ENCODE assay signal across 18 mouse cellular contexts in the genomic region with DNA sequence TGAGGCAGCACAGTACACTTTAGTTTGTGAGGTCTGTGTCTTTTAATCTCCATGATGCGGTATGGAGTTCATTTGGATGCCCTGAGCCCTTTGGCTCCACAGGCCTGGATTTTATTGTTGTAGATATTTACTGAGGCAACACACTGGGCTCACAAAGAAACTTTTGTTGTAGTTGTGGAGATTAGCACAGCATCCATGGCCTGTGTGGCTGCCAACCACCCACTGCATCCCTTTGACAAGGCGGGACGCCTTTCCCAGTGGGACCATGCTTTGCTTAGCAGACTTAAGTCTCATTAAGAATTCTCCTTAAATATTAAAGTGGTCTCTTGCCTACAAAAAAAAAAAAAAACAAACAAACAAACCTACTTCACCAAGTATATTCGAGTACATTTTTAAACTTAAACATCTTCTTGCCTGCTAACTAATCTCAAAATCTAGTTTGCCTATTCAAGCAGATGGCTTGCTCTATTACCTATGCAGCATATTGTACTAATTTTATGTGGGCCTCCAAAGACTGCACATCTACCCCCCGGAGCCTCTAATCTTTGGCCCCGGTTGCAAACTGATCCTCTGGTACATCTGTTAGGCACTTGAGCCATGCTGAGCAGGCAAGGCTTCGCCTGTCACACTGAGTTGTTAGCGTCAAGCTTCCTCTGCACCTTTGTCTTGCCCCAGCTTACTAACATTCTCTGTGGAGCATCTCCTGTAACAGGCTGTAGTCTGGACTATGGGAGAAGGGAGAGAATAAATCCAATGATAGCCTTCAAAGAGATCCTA.
DNase-seq lines count a peak whose midpoint lies in the region; ATAC-seq and TF ChIP-seq lines count a peak whose summit lies in the region.
"Had no signal": no experiment of that assay in that cellular context is flagged by ENCODE, and none has a peak within 500 bp of the region (broad histone marks: within the 10 kb centered on the region; RNA-seq: fewer than 3 reads in every experiment).

No protein-coding gene starts in this region.

- no peaks in the 10 kb centered on the region; the same call in 1 of the 2 replicates for H3K27me3 ChIP-seq in midbrain, embryonic 10.5 days (ENCODE audit: low read depth, poor library complexity, severe bottlenecking)
- H3K27me3 ChIP-seq in midbrain, postnatal 0 days (ENCODE audit: insufficient read depth, low read length), result no peaks in the 10 kb centered on the region
- H3K27me3 ChIP-seq in embryonic facial prominence, embryonic 13.5 days, result no peaks in the 10 kb centered on the region
- no peaks in the 10 kb centered on the region for H3K27me3 ChIP-seq in limb, embryonic 12.5 days
- H3K27me3 ChIP-seq: intestine, embryonic 15.5 days; limb, embryonic 15.5 days had no signal

- peak; percentile 37 for DNase-seq in midbrain, embryonic 10.5 days (ENCODE audit: low spot score)
- no peak for DNase-seq in midbrain, postnatal 0 days (ENCODE audit: low spot score)
- peak; percentile 40 for DNase-seq in retina, postnatal 1 day
- DNase-seq in cerebellum, postnatal 36 days, result no peak
- DNase-seq in cerebellum, adult 11 months, result no peak
- DNase-seq: cerebellum, adult 2 months; heart, adult 2 months; kidney, postnatal 14 days; layer of hippocampus, postnatal 36 days; lung, adult 18-20 months; right cerebral cortex, postnatal 25 days; thymus, postnatal 14 days had no signal

- no peak overlapping the region for H3K4me2 ChIP-seq in midbrain, postnatal 0 days (ENCODE audit: low read depth, low read length, poor library complexity, severe bottlenecking)
- H3K4me2 ChIP-seq in embryonic facial prominence, embryonic 13.5 days, result no peak overlapping the region
- H3K4me2 ChIP-seq in limb, embryonic 12.5 days, result no peak overlapping the region
- H3K4me2 ChIP-seq: intestine, embryonic 15.5 days; limb, embryonic 15.5 days had no signal

- H3K9ac ChIP-seq in midbrain, postnatal 0 days (replicated peaks; ENCODE audit: low read length, poor library complexity, severe bottlenecking), result no peak overlapping the region
- no peak overlapping the region for H3K9ac ChIP-seq in embryonic facial prominence, embryonic 13.5 days
- no peak overlapping the region for H3K9ac ChIP-seq in limb, embryonic 12.5 days (replicated peaks)
- H3K9ac ChIP-seq: intestine, embryonic 15.5 days; limb, embryonic 15.5 days had no signal

- peak overlapping the region; percentile 60 for H3K27ac ChIP-seq in midbrain, embryonic 10.5 days (replicated peaks)
- no peak overlapping the region for H3K27ac ChIP-seq in midbrain, postnatal 0 days (ENCODE audit: low read depth, low read length)
- H3K27ac ChIP-seq in embryonic facial prominence, embryonic 13.5 days, result peak overlapping the region; percentile 77
- peak overlapping the region; percentile 79 for H3K27ac ChIP-seq in limb, embryonic 12.5 days
- H3K27ac ChIP-seq: heart, adult 2 months; intestine, embryonic 15.5 days; limb, embryonic 15.5 days; macrophage had no signal

- no peak for ATAC-seq in midbrain, postnatal 0 days (ENCODE audit: low FRiP score)
- ATAC-seq in embryonic facial prominence, embryonic 13.5 days (ENCODE audit: insufficient number of reproducible peaks, insufficient read depth, low FRiP score, low TSS enrichment, low read depth), result no peak
- ATAC-seq in limb, embryonic 12.5 days (ENCODE audit: insufficient number of reproducible peaks, insufficient read depth, low FRiP score, low TSS enrichment, low read depth), result no peak; the same call in 1 of the 2 replicates
- ATAC-seq: activated CD4-positive, CD25-positive, alpha-beta regulatory T cell, adult 4 months; intestine, embryonic 15.5 days had no signal

- WGBS in midbrain, embryonic 10.5 days, result 31% methylated on average over 8 of the region's 8 CpGs
- WGBS in midbrain, postnatal 0 days, result 22% methylated on average over 8 of the region's 8 CpGs
- 21% methylated on average over 8 of the region's 8 CpGs for WGBS in embryonic facial prominence, embryonic 13.5 days
- WGBS in limb, embryonic 12.5 days, result 30% methylated on average over 8 of the region's 8 CpGs

- peaks cover 25% of the 10 kb centered on the region for H3K4me1 ChIP-seq in midbrain, embryonic 10.5 days
- no peaks in the 10 kb centered on the region for H3K4me1 ChIP-seq in midbrain, postnatal 0 days (ENCODE audit: insufficient read depth, low read length)
- H3K4me1 ChIP-seq in embryonic facial prominence, embryonic 13.5 days, result peaks cover 35% of the 10 kb centered on the region
- H3K4me1 ChIP-seq in limb, embryonic 12.5 days (replicated peaks), result peaks cover 41% of the 10 kb centered on the region
- H3K4me1 ChIP-seq: intestine, embryonic 15.5 days; limb, embryonic 15.5 days had no signal

- H3K4me3 ChIP-seq in midbrain, embryonic 10.5 days, result no peak overlapping the region
- no peak overlapping the region for H3K4me3 ChIP-seq in midbrain, postnatal 0 days (ENCODE audit: low read depth, low read length)
- no peak overlapping the region for H3K4me3 ChIP-seq in embryonic facial prominence, embryonic 13.5 days
- no peak overlapping the region for H3K4me3 ChIP-seq in limb, embryonic 12.5 days (replicated peaks)
- H3K4me3 ChIP-seq: heart, adult 2 months; intestine, embryonic 15.5 days; limb, embryonic 15.5 days had no signal

- no peaks in the 10 kb centered on the region for H3K9me3 ChIP-seq in midbrain, embryonic 10.5 days (replicated peaks)
- H3K9me3 ChIP-seq in midbrain, postnatal 0 days (ENCODE audit: low read length), result no peaks in the 10 kb centered on the region
- H3K9me3 ChIP-seq in embryonic facial prominence, embryonic 13.5 days, result no peaks in the 10 kb centered on the region
- H3K9me3 ChIP-seq in limb, embryonic 12.5 days, result no peaks in the 10 kb centered on the region
- H3K9me3 ChIP-seq: intestine, embryonic 15.5 days; limb, embryonic 15.5 days had no signal

- no peak for TF ChIP-seq CTCF in midbrain, postnatal 0 days (IDR thresholded peaks at IDR 0.05)

- no peaks in the 10 kb centered on the region for H3K36me3 ChIP-seq in midbrain, embryonic 10.5 days
- H3K36me3 ChIP-seq in midbrain, postnatal 0 days (ENCODE audit: insufficient read depth, low read length), result peaks cover 4% of the 10 kb centered on the region; the same call in 1 of the 2 replicates
- peaks cover 7% of the 10 kb centered on the region; the same call in 1 of the 2 replicates for H3K36me3 ChIP-seq in embryonic facial prominence, embryonic 13.5 days
- H3K36me3 ChIP-seq in limb, embryonic 12.5 days, result peaks cover 6% of the 10 kb centered on the region; the same call in 1 of the 2 replicates
- H3K36me3 ChIP-seq: intestine, embryonic 15.5 days had no signal

Comparison
In these comparisons a context has a peak if more than half of its experiments do, and no peak if none do; other contexts are left out.
1. DNase-seq: peak in midbrain, embryonic 10.5 days (single experiment) and retina, postnatal 1 day (single experiment); none in midbrain, postnatal 0 days (single experiment), cerebellum, postnatal 36 days (0 of 2) and cerebellum, adult 11 months (single experiment).